Mouse (Mus musculus) lung, postnatal 4 days (tissue): ENCODE results near the gene Slit1.

ENCODE experiments used
- DNase-seq, 2 experiments: peaks; one replicate each; pipeline ENCODE4 v3.0.0; 2021

Slit1 gene

GRCm38 (mm10) chr19:41723337-41723736 lies 20.1 kb downstream of the Slit1 start:
- no peak for DNase-seq

GRCm38 (mm10) chr19:41719436-41719835 lies 24.0 kb downstream of the Slit1 start:
- DNase-seq = no peak

GRCm38 (mm10) chr19:41716233-41717218 lies 26.9 kb downstream of the Slit1 start:
- no peak for DNase-seq

GRCm38 (mm10) chr19:41714431-41714917 lies 29.0 kb downstream of the Slit1 start:
- no peak for DNase-seq

GRCm38 (mm10) chr19:41712829-41713228 lies 30.6 kb downstream of the Slit1 start:
- no peak for DNase-seq

- DNase-seq = no peak
Measured at GRCm38 (mm10) chr19:41711665-41712064, 31.8 kb downstream of the Slit1 start.

- DNase-seq = no peak
Measured at GRCm38 (mm10) chr19:41709497-41710165, 33.8 kb downstream of the Slit1 start.

GRCm38 (mm10) chr19:41707850-41708249 lies 35.6 kb downstream of the Slit1 start:
- no peak for DNase-seq

GRCm38 (mm10) chr19:41706094-41706828 lies 37.2 kb downstream of the Slit1 start:
- no peak for DNase-seq

GRCm38 (mm10) chr19:41705416-41705815 lies 38.0 kb downstream of the Slit1 start:
- no peak for DNase-seq

GRCm38 (mm10) chr19:41702638-41703037 lies 40.8 kb downstream of the Slit1 start:
- no peak for DNase-seq

- DNase-seq = no peak
Measured at GRCm38 (mm10) chr19:41698857-41699424, 44.5 kb downstream of the Slit1 start.

GRCm38 (mm10) chr19:41697807-41698515 lies 45.5 kb downstream of the Slit1 start:
- no peak for DNase-seq

GRCm38 (mm10) chr19:41697111-41697806 lies 46.2 kb downstream of the Slit1 start:
- DNase-seq = peak; percentile 37 to 70

- no peak for DNase-seq
Measured at GRCm38 (mm10) chr19:41696443-41696842, 47.0 kb downstream of the Slit1 start.

- DNase-seq = no peak
Measured at GRCm38 (mm10) chr19:41695046-41695445, 48.4 kb downstream of the Slit1 start.

- no peak for DNase-seq
Measured at GRCm38 (mm10) chr19:41694610-41695009, 48.9 kb downstream of the Slit1 start.

GRCm38 (mm10) chr19:41693727-41694126 lies 49.7 kb downstream of the Slit1 start:
- no peak for DNase-seq

GRCm38 (mm10) chr19:41690064-41690463 lies 53.4 kb downstream of the Slit1 start:
- DNase-seq = no peak

GRCm38 (mm10) chr19:41688251-41688650 lies 55.2 kb downstream of the Slit1 start:
- DNase-seq = no peak

GRCm38 (mm10) chr19:41687836-41688235 lies 55.6 kb downstream of the Slit1 start:
- no peak for DNase-seq
